Mouse (Mus musculus): ENCODE measurements at regions not wholly inside any gene's neighbourhood (a gene's known extent, or its start where the extent isn't known, plus 50 kb on each side); places are given as distances from the start of the nearest gene placed in this dataset.

GRCm38 (mm10) chr3:41317170-41317569, 234.3 kb upstream of the Pgrmc2 start:
- H3K27me3 ChIP-seq = no peaks in the 10 kb centered on the region
- H3K4me1 ChIP-seq = peaks cover 23% of the 10 kb centered on the region
- H3K4me3 ChIP-seq (replicated peaks) = no peak overlapping the region
- H3K4me2 ChIP-seq = no peak overlapping the region
- H3K9ac ChIP-seq = no peak overlapping the region
- peak; percentile 65 for ATAC-seq (replicated peaks; ENCODE audit: low FRiP score)
- no peak overlapping the region for H3K27ac ChIP-seq
- WGBS = 10% methylated on average over 4 of the region's 4 CpGs
- H3K36me3 ChIP-seq = no peaks in the 10 kb centered on the region
- no peaks in the 10 kb centered on the region for H3K9me3 ChIP-seq (replicated peaks)

- peaks cover 6% of the 10 kb centered on the region for H3K4me1 ChIP-seq
- 88% methylated on average over 6 of the region's 6 CpGs for WGBS
- H3K9me3 ChIP-seq (replicated peaks) = no peaks in the 10 kb centered on the region
- H3K4me3 ChIP-seq (replicated peaks) = no peak overlapping the region
- no peak overlapping the region for H3K4me2 ChIP-seq
- H3K27me3 ChIP-seq = no peaks in the 10 kb centered on the region
- no peaks in the 10 kb centered on the region for H3K36me3 ChIP-seq
- no peak overlapping the region for H3K9ac ChIP-seq
- no peak overlapping the region for H3K27ac ChIP-seq
- ATAC-seq (replicated peaks; ENCODE audit: low FRiP score) = no peak
Measured at GRCm38 (mm10) chr3:41312492-41312891, 229.6 kb upstream of the Pgrmc2 start.

GRCm38 (mm10) chr3:41307400-41308028, 224.7 kb upstream of the Pgrmc2 start:
- Histone ChIP-seq H3K9ac (no peak overlapping the region), H3K4me1 (no peaks in the 10 kb centered on the region), H3K4me2 (no peak overlapping the region), H3K9me3 (replicated peaks) (no peaks in the 10 kb centered on the region), H3K27me3 (no peaks in the 10 kb centered on the region), H3K36me3 (no peaks in the 10 kb centered on the region), H3K4me3 (replicated peaks) (no peak overlapping the region), H3K27ac (no peak overlapping the region)
- WGBS = 65% methylated on average over 13 of the region's 13 CpGs
- ATAC-seq (replicated peaks; ENCODE audit: low FRiP score) = no peak

GRCm38 (mm10) chr3:41302805-41303204, 220.0 kb upstream of the Pgrmc2 start:
- ATAC-seq (replicated peaks; ENCODE audit: low FRiP score) = no peak
- Histone ChIP-seq H3K27me3 (no peaks in the 10 kb centered on the region), H3K36me3 (no peaks in the 10 kb centered on the region), H3K4me2 (no peak overlapping the region), H3K27ac (no peak overlapping the region), H3K9me3 (replicated peaks) (no peaks in the 10 kb centered on the region), H3K4me1 (no peaks in the 10 kb centered on the region), H3K9ac (no peak overlapping the region), H3K4me3 (replicated peaks) (no peak overlapping the region)
- WGBS = 83% methylated on average over 3 of the region's 3 CpGs

GRCm38 (mm10) chr3:41298776-41299175, 215.9 kb upstream of the Pgrmc2 start:
- peaks cover 22% of the 10 kb centered on the region for H3K4me1 ChIP-seq
- no peak overlapping the region for H3K4me3 ChIP-seq (replicated peaks)
- H3K36me3 ChIP-seq = no peaks in the 10 kb centered on the region
- no peaks in the 10 kb centered on the region for H3K27me3 ChIP-seq
- H3K27ac ChIP-seq = no peak overlapping the region
- 62% methylated on average over 4 of the region's 4 CpGs for WGBS
- ATAC-seq (replicated peaks; ENCODE audit: low FRiP score) = no peak
- H3K9me3 ChIP-seq (replicated peaks) = no peaks in the 10 kb centered on the region
- H3K4me2 ChIP-seq = no peak overlapping the region
- H3K9ac ChIP-seq = no peak overlapping the region

- Histone ChIP-seq H3K4me3 (replicated peaks) (no peak overlapping the region), H3K4me2 (no peak overlapping the region), H3K36me3 (no peaks in the 10 kb centered on the region), H3K27me3 (no peaks in the 10 kb centered on the region), H3K9me3 (replicated peaks) (no peaks in the 10 kb centered on the region), H3K4me1 (peaks cover 22% of the 10 kb centered on the region), H3K9ac (no peak overlapping the region), H3K27ac (no peak overlapping the region)
- peak; percentile 75 for ATAC-seq (replicated peaks; ENCODE audit: low FRiP score)
- 50% methylated on average over 11 of the region's 11 CpGs for WGBS
Measured at GRCm38 (mm10) chr3:41296152-41296809, 213.4 kb upstream of the Pgrmc2 start.

- no peaks in the 10 kb centered on the region for H3K27me3 ChIP-seq
- no peak overlapping the region for H3K4me3 ChIP-seq (replicated peaks)
- WGBS = 36% methylated on average over 8 of the region's 8 CpGs
- H3K36me3 ChIP-seq = no peaks in the 10 kb centered on the region
- no peak for ATAC-seq (replicated peaks; ENCODE audit: low FRiP score)
- H3K27ac ChIP-seq = no peak overlapping the region
- peaks cover 25% of the 10 kb centered on the region for H3K4me1 ChIP-seq
- no peak overlapping the region for H3K9ac ChIP-seq
- H3K9me3 ChIP-seq (replicated peaks) = no peaks in the 10 kb centered on the region
- H3K4me2 ChIP-seq = no peak overlapping the region
Measured at GRCm38 (mm10) chr3:41295150-41295549, 212.3 kb upstream of the Pgrmc2 start.

GRCm38 (mm10) chr3:41290535-41291307, 207.9 kb upstream of the Pgrmc2 start:
- no peak overlapping the region for H3K4me2 ChIP-seq
- H3K9me3 ChIP-seq (replicated peaks) = no peaks in the 10 kb centered on the region
- H3K4me1 ChIP-seq = peaks cover 18% of the 10 kb centered on the region
- no peaks in the 10 kb centered on the region for H3K36me3 ChIP-seq
- no peak overlapping the region for H3K9ac ChIP-seq
- no peak overlapping the region for H3K4me3 ChIP-seq (replicated peaks)
- 63% methylated on average over 11 of the region's 11 CpGs for WGBS
- no peak overlapping the region for H3K27ac ChIP-seq
- no peaks in the 10 kb centered on the region for H3K27me3 ChIP-seq
- no peak for ATAC-seq (replicated peaks; ENCODE audit: low FRiP score)

GRCm38 (mm10) chr3:41288735-41289134, 205.9 kb upstream of the Pgrmc2 start:
- Histone ChIP-seq H3K9ac (no peak overlapping the region), H3K4me3 (replicated peaks) (no peak overlapping the region), H3K36me3 (no peaks in the 10 kb centered on the region), H3K27ac (no peak overlapping the region), H3K27me3 (no peaks in the 10 kb centered on the region), H3K4me2 (no peak overlapping the region), H3K9me3 (replicated peaks) (no peaks in the 10 kb centered on the region), H3K4me1 (peaks cover 25% of the 10 kb centered on the region)
- WGBS = 93% methylated on average over 4 of the region's 4 CpGs
- ATAC-seq (replicated peaks; ENCODE audit: low FRiP score) = no peak

- H3K4me1 ChIP-seq = peaks cover 30% of the 10 kb centered on the region
- no peaks in the 10 kb centered on the region for H3K27me3 ChIP-seq
- no peak overlapping the region for H3K9ac ChIP-seq
- H3K27ac ChIP-seq = no peak overlapping the region
- no peaks in the 10 kb centered on the region for H3K9me3 ChIP-seq (replicated peaks)
- no peak overlapping the region for H3K4me2 ChIP-seq
- WGBS = 92% methylated on average over 4 of the region's 4 CpGs
- H3K4me3 ChIP-seq (replicated peaks) = no peak overlapping the region
- ATAC-seq (replicated peaks; ENCODE audit: low FRiP score) = no peak
- no peaks in the 10 kb centered on the region for H3K36me3 ChIP-seq
Measured at GRCm38 (mm10) chr3:41288066-41288465, 205.2 kb upstream of the Pgrmc2 start.

GRCm38 (mm10) chr3:41285336-41285735, 202.5 kb upstream of the Pgrmc2 start:
- WGBS = 51% methylated on average over 5 of the region's 5 CpGs

GRCm38 (mm10) chr3:41284897-41285296, 202.1 kb upstream of the Pgrmc2 start:
- H3K27ac ChIP-seq = peak overlapping the region; percentile 78
- ATAC-seq (replicated peaks; ENCODE audit: low FRiP score) = peak; percentile 77
- H3K36me3 ChIP-seq = no peaks in the 10 kb centered on the region
- H3K4me3 ChIP-seq (replicated peaks) = no peak overlapping the region
- peak overlapping the region; percentile 21; the same call in 1 of the 2 replicates for H3K4me2 ChIP-seq
- no peak overlapping the region for H3K9ac ChIP-seq
- H3K4me1 ChIP-seq = peaks cover 34% of the 10 kb centered on the region
- no peaks in the 10 kb centered on the region for H3K27me3 ChIP-seq
- 12% methylated on average over 13 of the region's 13 CpGs for WGBS
- H3K9me3 ChIP-seq (replicated peaks) = no peaks in the 10 kb centered on the region

More at GRCm38 (mm10) chr3:41285336-41285735, 202.5 kb upstream of the Pgrmc2 start:
- Histone ChIP-seq H3K4me3 (replicated peaks) (no peak overlapping the region), H3K9me3 (replicated peaks) (no peaks in the 10 kb centered on the region), H3K9ac (no peak overlapping the region), H3K27ac (peak overlapping the region; percentile 78), H3K27me3 (no peaks in the 10 kb centered on the region), H3K36me3 (no peaks in the 10 kb centered on the region), H3K4me1 (peaks cover 36% of the 10 kb centered on the region), H3K4me2 (peak overlapping the region; percentile 21; the same call in 1 of the 2 replicates)
- peak; percentile 22; the same call in 1 of the 2 replicates for ATAC-seq (replicated peaks; ENCODE audit: low FRiP score)

Data from kidney, embryonic 15.5 days (tissue).